Mouse (Mus musculus): ENCODE data around the gene Chmp2b.

The Chmp2b gene

DNA sequence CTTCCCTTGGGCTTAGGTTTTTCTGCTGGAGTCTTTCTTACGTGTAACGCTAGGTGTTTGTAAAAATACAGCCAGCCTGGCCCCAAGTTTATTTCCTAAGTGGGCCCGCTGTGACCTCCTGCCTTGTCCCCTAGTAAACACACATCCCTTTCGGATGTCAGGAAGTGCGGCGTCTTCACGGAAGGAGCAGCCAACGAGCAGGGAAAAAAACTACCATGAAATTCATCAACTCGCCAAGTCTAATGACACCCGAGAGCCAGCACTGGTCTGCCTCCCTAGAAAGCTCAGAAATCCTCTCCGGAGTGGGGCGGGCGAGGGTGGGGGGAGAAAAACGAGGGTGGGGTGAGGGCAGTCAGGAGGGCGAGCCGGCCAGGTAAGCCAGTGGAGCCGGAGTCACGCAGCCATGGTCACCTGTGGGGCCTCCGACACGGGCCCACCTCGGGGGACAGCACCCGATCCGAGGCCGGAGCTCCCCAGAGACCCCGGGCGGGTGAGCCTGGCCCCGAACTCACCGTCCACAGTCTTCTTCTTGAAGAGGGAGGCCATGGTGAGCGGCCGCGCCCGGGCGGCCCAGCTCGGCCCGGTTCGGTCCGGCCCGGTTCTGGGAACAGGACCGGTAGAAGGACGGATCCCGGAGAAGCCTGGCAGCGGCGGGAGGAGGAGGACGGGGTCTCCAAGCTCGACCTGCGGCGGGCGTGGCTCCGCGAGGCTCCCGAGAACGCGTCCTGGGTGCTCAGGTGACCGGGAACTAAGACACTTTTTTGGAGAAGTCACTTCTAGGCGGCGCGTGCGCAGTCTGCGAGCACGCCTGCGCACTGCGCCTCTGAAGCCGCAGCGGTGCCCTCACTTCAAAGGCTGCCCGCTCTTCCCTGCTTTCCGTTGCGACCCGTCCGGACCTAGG is at the start of gene Chmp2b:
Gene Chmp2b (minus strand): TSS at position 764 of the 901 bp plus-strand sequence.
- DNase-seq, result peak; percentile 84 to 92

- DNase-seq, result no peak
Observed at GRCm38 (mm10) chr16:65611678-65612077, 49.2 kb upstream of the Chmp2b start.

GRCm38 (mm10) chr16:65600798-65601197 is 38.3 kb upstream of the Chmp2b start:
- no peak for DNase-seq

GRCm38 (mm10) chr16:65586111-65586865 is 23.8 kb upstream of the Chmp2b start:
- DNase-seq, result no peak

DNA sequence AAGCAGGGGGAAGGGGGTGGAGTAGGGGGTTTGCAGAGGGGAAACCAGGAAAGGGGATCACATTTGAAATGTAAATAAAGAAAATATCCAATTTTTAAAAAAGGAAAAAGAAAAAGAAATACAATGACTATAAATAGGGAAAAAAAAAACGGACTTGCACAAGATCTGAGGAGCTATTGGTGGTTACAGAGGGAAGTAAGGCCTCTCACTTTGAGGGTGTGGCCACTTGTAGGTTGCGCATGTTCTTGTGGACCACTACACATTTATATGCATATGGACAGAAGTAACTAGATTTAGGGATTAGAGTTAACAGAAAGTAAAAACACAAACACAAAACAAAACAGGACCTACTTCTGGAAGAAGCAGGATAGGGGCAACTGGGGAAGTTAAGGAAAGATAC is 23.2 kb upstream of the Chmp2b start:
- no peak for DNase-seq

GRCm38 (mm10) chr16:65577298-65578029 is 14.9 kb upstream of the Chmp2b start:
- DNase-seq, result no peak

- no peak for DNase-seq
Observed at GRCm38 (mm10) chr16:65568853-65569252, 6.3 kb upstream of the Chmp2b start.

DNA sequence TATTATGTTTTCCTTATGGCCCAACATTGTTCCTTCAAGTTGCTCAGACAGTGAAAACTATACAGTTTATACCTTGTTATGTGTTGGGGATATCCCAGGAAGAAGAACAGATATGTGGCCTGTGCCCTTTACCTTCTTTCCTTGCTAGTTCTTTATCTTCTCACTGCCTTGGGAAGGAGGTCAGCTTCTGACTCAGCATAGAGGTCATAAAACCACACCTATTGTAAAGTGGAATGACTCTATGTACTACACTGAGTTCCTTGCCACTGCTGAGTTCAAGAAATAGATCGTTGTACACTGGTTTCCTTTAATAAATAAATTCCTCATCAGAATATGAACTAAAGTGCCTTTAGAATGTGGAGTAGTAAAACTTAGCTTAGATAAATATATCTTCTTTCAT is 2.4 kb upstream of the Chmp2b start:
- no peak for DNase-seq

- DNase-seq, result peak; percentile 5 to 7
Observed at GRCm38 (mm10) chr16:65564306-65564705, 1.8 kb upstream of the Chmp2b start.

GRCm38 (mm10) chr16:65562864-65563206 is 309 bp upstream of the Chmp2b start:
- no peak for DNase-seq

DNA sequence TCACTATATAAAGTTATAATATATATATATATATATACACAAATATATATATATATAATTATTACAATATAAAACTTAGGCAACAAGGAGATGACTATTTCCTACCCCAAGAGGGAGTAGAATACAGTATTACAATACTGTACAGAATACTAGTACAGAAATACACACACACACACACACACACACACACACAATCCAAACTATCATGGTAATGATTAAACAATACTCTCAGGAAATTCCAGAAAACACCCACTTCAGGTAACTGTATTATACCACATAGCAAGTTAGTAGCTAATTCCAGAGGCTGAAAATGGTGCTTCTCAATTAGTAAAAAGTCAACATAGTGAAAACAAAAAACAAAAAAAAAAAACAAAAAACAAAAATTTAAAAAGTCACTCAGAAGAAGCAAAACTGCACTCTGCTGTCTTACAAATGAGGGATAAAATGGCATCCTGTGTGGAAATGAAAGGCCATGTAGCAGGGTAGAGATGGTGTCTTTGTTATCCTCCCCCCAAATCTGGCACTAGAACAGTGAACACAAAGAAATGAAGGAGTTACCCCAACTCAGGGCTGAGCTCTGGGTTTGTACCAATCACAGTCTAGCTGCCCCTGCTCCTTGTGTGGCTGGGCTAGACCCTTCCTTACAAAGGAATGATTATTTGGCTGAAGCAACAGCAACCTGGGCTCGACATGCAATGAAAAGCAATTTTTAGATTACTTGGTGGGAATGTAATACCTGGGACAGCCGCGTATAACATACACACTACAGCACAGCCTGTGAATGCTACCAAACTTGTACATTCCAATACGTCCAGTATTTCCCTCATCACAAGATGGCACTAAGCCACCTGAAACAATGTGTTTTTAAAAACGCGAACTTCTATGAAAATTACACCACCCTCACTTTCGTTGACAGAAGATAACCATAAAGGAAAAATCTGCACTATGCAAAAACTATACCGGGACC is 1.2 kb downstream of the Chmp2b start:
- peak; percentile 6 to 21 for DNase-seq

- DNase-seq, result peak; percentile 3 to 19
Observed at GRCm38 (mm10) chr16:65559591-65559990, 2.9 kb downstream of the Chmp2b start.

DNA sequence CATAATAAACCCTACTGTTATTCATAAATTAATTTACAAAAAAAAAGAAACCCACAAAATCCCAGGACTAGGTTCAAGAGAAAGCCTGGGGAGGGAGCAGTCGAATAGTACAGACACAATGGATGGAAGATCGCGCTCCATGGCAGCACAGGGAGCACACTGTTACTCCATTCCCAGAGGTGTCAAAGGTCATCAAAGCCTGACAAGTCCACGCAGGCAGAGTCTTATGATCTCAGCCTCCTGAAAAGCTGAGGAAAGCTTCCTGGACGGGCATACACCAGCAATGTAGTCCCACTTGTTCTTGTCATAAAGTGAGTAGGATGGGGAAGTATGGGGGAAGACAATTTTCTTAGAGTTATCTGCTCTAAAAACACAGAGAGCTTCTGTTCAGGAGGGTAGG is 5.2 kb downstream of the Chmp2b start:
- DNase-seq, result no peak

GRCm38 (mm10) chr16:65554267-65554666 is 8.3 kb downstream of the Chmp2b start:
- no peak for DNase-seq

- DNase-seq, result no peak
Observed at GRCm38 (mm10) chr16:65550814-65551213, 11.7 kb downstream of the Chmp2b start.

DNA sequence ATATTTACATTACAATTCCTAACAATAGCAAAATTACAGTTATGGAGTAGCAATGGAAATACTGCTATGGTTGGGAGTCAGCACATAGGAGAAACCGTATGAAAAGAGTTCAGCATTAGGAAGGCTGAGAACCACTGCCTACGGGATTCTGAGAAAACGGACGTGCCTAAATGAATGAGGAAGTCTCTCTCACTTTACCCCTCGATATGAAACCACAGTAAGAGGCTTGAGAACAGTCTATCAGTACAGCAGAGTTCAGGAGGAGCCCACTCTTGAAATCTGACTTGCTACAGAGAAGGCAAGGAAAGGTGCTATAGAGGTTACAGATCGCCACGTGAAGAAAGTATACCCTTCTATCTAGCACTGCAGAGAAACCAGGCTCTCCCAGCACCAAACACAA is 13.6 kb downstream of the Chmp2b start:
- DNase-seq, result no peak

- no peak for DNase-seq
Observed at GRCm38 (mm10) chr16:65543676-65544293, 18.7 kb downstream of the Chmp2b start.

DNA sequence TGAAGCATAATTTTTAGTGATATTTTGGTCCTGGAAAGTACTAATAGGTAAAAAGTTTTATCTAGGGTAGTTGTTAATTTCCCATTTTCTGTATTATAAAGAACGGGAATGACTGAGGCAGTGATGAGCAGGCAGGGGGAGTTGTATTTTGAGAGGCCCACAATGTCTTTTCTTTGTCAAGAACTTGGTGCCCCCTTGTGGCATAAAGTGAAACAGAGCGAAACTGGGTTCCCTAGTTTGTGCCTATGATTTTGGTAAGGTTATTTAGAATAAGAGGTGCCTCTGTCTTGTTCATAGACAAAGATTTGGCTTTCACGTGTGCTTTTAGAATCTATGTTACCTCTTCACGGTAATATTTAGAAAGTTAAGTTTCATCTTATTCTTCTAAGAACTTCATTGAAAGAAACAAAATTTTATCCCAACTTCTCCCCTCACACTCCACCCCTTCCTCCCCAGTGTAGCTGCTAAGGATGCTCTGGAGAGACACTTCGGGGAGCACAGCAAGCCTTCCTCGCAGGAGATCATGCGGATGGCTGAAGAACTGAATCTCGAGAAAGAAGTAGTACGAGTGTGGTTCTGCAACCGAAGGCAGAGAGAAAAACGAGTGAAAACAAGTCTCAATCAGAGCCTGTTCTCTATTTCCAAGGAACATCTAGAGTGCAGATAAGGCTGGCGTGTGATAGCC is 29.1 kb downstream of the Chmp2b start:
- DNase-seq, result peak; percentile 56

- DNase-seq, result no peak
Observed at GRCm38 (mm10) chr16:65531663-65532062, 30.9 kb downstream of the Chmp2b start.

DNA sequence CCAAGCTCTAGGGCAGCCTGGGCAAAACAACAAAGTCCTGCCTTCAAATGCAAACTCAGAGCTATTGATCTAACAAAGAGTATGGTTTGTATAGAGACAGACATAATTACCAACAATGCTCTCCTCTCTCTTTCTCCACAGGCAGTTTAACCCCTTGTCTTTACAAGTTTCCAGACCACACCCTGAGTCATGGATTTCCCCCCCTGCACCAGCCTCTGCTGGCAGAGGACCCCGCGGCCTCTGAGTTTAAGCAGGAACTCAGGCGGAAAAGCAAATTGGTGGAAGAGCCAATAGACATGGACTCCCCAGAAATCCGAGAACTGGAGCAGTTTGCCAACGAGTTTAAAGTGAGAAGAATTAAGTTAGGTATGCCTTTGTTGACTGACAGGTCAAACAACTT is 32.9 kb downstream of the Chmp2b start:
- no peak for DNase-seq

DNA sequence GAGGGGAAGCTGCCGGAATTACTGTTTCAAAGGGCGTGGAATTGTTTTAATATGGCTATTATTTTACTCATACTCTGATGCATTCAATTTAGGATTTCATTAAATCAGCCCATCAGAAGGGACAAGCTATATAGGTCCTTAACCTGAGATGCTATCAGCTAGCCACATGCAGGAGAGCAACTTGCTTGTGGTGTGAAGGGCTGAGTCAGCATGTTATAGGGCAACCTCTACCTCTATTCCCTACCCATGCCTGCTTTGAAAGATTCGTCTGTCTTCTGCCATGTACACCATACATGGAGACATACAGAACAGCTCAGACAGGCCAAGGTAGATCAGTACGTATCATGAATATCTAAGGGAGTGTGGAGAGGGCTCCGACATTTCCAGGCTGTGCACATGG is 35.8 kb downstream of the Chmp2b start:
- DNase-seq, result no peak

Data from kidney, postnatal 4 days (tissue).